7 mouse cellular contexts compared by ENCODE assay signal in the genomic region with DNA sequence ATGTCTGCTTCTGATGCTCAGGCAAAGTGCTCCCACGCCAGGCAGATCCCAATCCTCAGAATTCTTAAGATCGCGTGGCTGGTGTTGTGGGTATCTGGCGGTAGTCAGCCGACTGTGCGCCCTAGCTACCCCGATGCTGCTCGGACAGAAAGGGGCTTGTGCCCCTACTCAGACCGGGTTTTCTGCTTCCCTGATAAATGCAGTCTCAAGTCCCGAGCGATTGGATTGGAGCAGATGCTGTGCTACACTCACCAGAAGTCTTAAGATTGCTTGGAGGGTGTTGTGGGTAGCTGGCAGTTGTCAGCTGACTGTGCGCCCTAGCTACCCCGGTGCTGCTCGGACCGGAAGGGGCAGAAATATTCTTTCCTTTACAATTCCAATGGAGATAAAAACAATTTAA.
DNase-seq lines count a peak whose midpoint lies in the region; TF ChIP-seq lines count a peak whose summit lies in the region.
"Not testable (repeated sequence)": the region's sequence is repeated elsewhere in the genome, so short reads cannot be mapped to it uniquely, and the experiment has no call there.

No protein-coding gene starts in this region.

- in situ Hi-C loops in ES-E14 (cut with MboI; ENCODE audit: low sequenced_read_pairs in 2 of 2, unreplicated experiment in 2 of 2): not testable (repeated sequence)

- H3K9me3 ChIP-seq in E14TG2a.4 (ENCODE audit: low read length); ES-Bruce4 (replicated peaks; ENCODE audit: control insufficient read depth, insufficient read depth, low read length, poor library complexity, severe bottlenecking); ES-E14 (ENCODE audit: control insufficient read depth, insufficient read depth, low read depth, low read length): not testable (repeated sequence)

- TF ChIP-seq EP300 in ES-Bruce4 (IDR thresholded peaks at IDR 0.05; ENCODE audit: insufficient read depth, low read depth, low read length): not testable (repeated sequence)

- H3K36me3 ChIP-seq in E14TG2a.4 (ENCODE audit: insufficient read depth, low read length); ES-Bruce4 (ENCODE audit: control insufficient read depth, insufficient read depth, low read length, poor library complexity, severe bottlenecking); ES-E14 (ENCODE audit: control insufficient read depth, insufficient read depth, low read length, poor library complexity, severe bottlenecking): not testable (repeated sequence)

- TF ChIP-seq POLR2A in ES-Bruce4 (IDR thresholded peaks at IDR 0.05; ENCODE audit: insufficient read depth, low read length): not testable (repeated sequence)

- H3K4me1 ChIP-seq in E14TG2a.4 (replicated peaks; ENCODE audit: low read depth, low read length); ES-Bruce4 (ENCODE audit: control insufficient read depth, insufficient read depth, low read length); ES-E14 (ENCODE audit: control insufficient read depth in 2 of 2, insufficient read depth in 2 of 2, low read length in 2 of 2, poor library complexity in 1 of 2): not testable (repeated sequence)

- not testable (repeated sequence) for H3K27ac ChIP-seq in ES-Bruce4 (ENCODE audit: insufficient read depth, low read length)
- H3K27ac ChIP-seq in ES-E14 (ENCODE audit: insufficient read depth, low read depth, low read length, poor library complexity, severe bottlenecking): peak overlapping the region; percentile 53; the same call in 1 of the 2 replicates

- H3K27me3 ChIP-seq in E14TG2a.4 (ENCODE audit: insufficient read depth, low read length); ES-Bruce4 (ENCODE audit: control insufficient read depth, insufficient read depth, low read length, poor library complexity, severe bottlenecking): not testable (repeated sequence)

- not testable (repeated sequence) for TF ChIP-seq CTCF in E14TG2a.4 (conservative IDR thresholded peaks at IDR 0.05; ENCODE audit: low read length); ES-Bruce4 (IDR thresholded peaks at IDR 0.05; ENCODE audit: low read depth, low read length)

- DNase-seq in ES-CJ7 (ENCODE audit: low read depth, low spot score): peak; percentile 73
- DNase-seq in ES-E14 (ENCODE audit: low read depth, low spot score): peak; percentile 22
- peak; percentile 75 for DNase-seq in R1 (ENCODE audit: low read depth, low spot score)
- peak; percentile 28 for DNase-seq in WW6 (ENCODE audit: low read depth, low spot score)
- peak; percentile 73 for DNase-seq in ZHBTc4 (ENCODE audit: low read depth, low spot score)

- H3K4me3 ChIP-seq in E14TG2a.4 (replicated peaks; ENCODE audit: low read length) (peak overlapping the region; percentile 74), ES-Bruce4 (ENCODE audit: low read depth, low read length) (peak overlapping the region; percentile 70), ES-E14 (ENCODE audit: insufficient read depth in 1 of 2, low read depth in 1 of 2, low read length in 2 of 2, poor library complexity in 1 of 2, severe bottlenecking in 1 of 2) (peak overlapping the region; percentile 52 to 58)

- 0 out of 2 replicates have a peak overlapping the region, but pooled peaks have one; percentile 51 for H3K9ac ChIP-seq in ES-Bruce4 (ENCODE audit: low read depth, poor library complexity, severe bottlenecking)
- H3K9ac ChIP-seq in ES-E14 (ENCODE audit: insufficient read depth, low read depth, low read length, poor library complexity, severe bottlenecking): peak overlapping the region; percentile 53

Comparison
In these comparisons a context has a peak if more than half of its experiments do, and no peak if none do; other contexts are left out.
1. DNase-seq: peak in every context shown above with its lines; median percentile 75 in R1; 73 in ES-CJ7; 73 in ZHBTc4; 28 in WW6; 22 in ES-E14.